Mouse (Mus musculus): ENCODE data around the gene Calhm2.

The Calhm2 gene

GRCm38 (mm10) chr19:47067924-47068611, 70.0 kb downstream of the Calhm2 start:
- peak; percentile 63 to 78 for DNase-seq (ENCODE audit: low spot score in 2 of 2)

GRCm38 (mm10) chr19:47067096-47067882, 70.8 kb downstream of the Calhm2 start, which contains the start of gene Taf5:
Gene Taf5 (plus strand): TSS chr19:47067746.
- DNase-seq (ENCODE audit: low spot score in 2 of 2), result peak; percentile 96 to 97

DNA sequence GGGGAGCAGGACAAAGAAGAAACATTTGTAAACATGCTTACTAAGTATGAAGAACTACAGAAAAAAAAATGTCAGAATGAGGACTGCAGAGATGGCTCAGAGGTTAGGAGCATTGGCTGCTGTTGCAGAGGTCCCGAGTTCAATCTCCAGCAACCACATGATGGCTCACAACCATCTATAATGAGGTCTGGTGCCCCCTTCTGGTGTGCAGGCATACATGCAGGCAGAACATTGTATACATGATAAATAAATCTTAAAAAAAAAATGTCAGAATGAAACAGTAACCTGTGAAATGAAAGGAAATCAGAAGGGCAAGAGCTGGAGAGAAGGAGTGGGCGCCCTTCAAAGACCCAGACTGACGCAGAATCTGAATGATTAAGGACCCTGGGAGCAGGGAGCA, 72.2 kb downstream of the Calhm2 start:
- DNase-seq (ENCODE audit: low spot score in 2 of 2), result no peak

DNA sequence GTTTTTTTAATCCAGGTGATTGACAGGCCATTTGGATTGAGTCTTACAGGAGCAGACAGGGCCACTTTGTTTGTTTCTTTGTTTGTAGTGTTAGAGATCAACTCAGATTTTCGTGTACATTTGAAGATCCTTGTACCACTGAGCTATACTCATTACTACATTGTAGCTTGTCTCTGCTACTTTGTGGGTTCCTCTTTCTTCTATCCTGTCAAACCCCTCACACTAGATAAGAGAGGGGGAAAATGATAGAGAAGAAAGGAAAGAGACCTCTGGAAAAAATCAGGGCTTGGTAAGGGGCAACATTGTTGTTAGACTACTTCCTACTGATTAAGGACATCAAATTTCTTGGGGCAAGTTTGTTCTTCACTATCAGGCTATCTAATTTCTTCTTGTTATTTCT, 80.4 kb downstream of the Calhm2 start:
- DNase-seq (ENCODE audit: low spot score in 2 of 2), result no peak

Data from cerebellum, postnatal 4 days (tissue).